Mouse (Mus musculus) liver, embryonic 12.5 days (tissue): ENCODE data around the gene Abca8b. TPM values are rescaled to one million over a fixed set of nuclear protein-coding genes. Genes with fewer than 3 reads are reported as not detected.

Source experiments
- ATAC-seq: fragments of 200-750 bp; cut with Nextera tagmentation; 2 replicates; pipeline ENCODE4 v1.8.0; 2017; ENCODE audit warnings: moderate number of reproducible peaks, mild to moderate bottlenecking, moderate library complexity
- H3K27ac ChIP-seq: fragments of 300-500 bp; sonication (generic); 2 replicates; pipeline ENCODE4 v1.5.1; 2016; ENCODE audit warnings: mild to moderate bottlenecking
- H3K27me3 ChIP-seq: fragments of 300-500 bp; sonication (generic); replicated peaks from 2 replicates; pipeline ENCODE4 v1.6.1; 2016; ENCODE audit warnings: mild to moderate bottlenecking, moderate library complexity
- H3K36me3 ChIP-seq: fragments of 300-500 bp; sonication (generic); 2 replicates; pipeline ENCODE4 v1.6.1; 2016; ENCODE audit warnings: mild to moderate bottlenecking, moderate library complexity
- H3K4me1 ChIP-seq: fragments of 300-500 bp; sonication (generic); 2 replicates; pipeline ENCODE4 v1.6.1; 2016
- H3K4me2 ChIP-seq: fragments of 300-500 bp; sonication (generic); 2 replicates; pipeline ENCODE4 v1.6.1; 2016; ENCODE audit warnings: mild to moderate bottlenecking, moderate library complexity
- H3K4me3 ChIP-seq: fragments of 300-500 bp; sonication (generic); 2 replicates; pipeline ENCODE4 v1.5.1; 2016; ENCODE audit warnings: mild to moderate bottlenecking, moderate library complexity
- H3K9ac ChIP-seq: fragments of 300-500 bp; sonication (generic); 2 replicates; pipeline ENCODE4 v1.6.1; 2016; ENCODE audit warnings: mild to moderate bottlenecking, moderate library complexity
- H3K9me3 ChIP-seq: fragments of 300-500 bp; sonication (generic); replicated peaks from 2 replicates; pipeline ENCODE4 v1.6.1; 2016; ENCODE audit warnings: mild to moderate bottlenecking, moderate library complexity
- WGBS: fragments of 180-500 bp; shearing (Covaris S2); methylation state at CpG from one replicate; pipeline ENCODE4 v1.1.7; 2016; ENCODE audit not compliant: insufficient replicate concordance; 5-methylcytosine and 5-hydroxymethylcytosine counted together
- polyA plus RNA-seq: library from polyadenylated mRNA; unstranded; fragments of >200 nt; fragmentation: Nextera tagmentation; extraction: Ambion mirVana; gene quantifications from 2 replicates; pipeline ENCODE4 v1.2.1, GENCODE M21; 2016

Gene Abca8b
- polyA plus RNA-seq, 1 experiment from 2014 or later = 5.2 TPM

GRCm38 (mm10) chr11:109909801-109910200 is 85.8 kb downstream of the Abca8b start:
- no peak overlapping the region for H3K4me3 ChIP-seq
- H3K4me2 ChIP-seq = no peak overlapping the region
- no peaks in the 10 kb centered on the region for H3K36me3 ChIP-seq
- no peaks in the 10 kb centered on the region for H3K4me1 ChIP-seq
- no peaks in the 10 kb centered on the region for H3K27me3 ChIP-seq
- no peak for ATAC-seq
- no peak overlapping the region for H3K9ac ChIP-seq
- no peak overlapping the region for H3K27ac ChIP-seq
- WGBS = 68% methylated on average over 2 of the region's 2 CpGs
- no peaks in the 10 kb centered on the region for H3K9me3 ChIP-seq

- Histone ChIP-seq H3K9ac (no peak overlapping the region), H3K36me3 (no peaks in the 10 kb centered on the region), H3K27me3 (no peaks in the 10 kb centered on the region), H3K4me2 (no peak overlapping the region), H3K4me3 (no peak overlapping the region), H3K27ac (no peak overlapping the region), H3K9me3 (no peaks in the 10 kb centered on the region), H3K4me1 (no peaks in the 10 kb centered on the region)
- 72% methylated on average over 10 of the region's 10 CpGs for WGBS
- ATAC-seq = no peak
Observed at GRCm38 (mm10) chr11:109908207-109909031, 87.2 kb downstream of the Abca8b start.

GRCm38 (mm10) chr11:109907508-109907907 is 88.1 kb downstream of the Abca8b start:
- Histone ChIP-seq H3K4me3 (no peak overlapping the region), H3K9ac (no peak overlapping the region), H3K4me2 (no peak overlapping the region), H3K9me3 (no peaks in the 10 kb centered on the region), H3K27ac (no peak overlapping the region), H3K4me1 (no peaks in the 10 kb centered on the region), H3K36me3 (no peaks in the 10 kb centered on the region), H3K27me3 (no peaks in the 10 kb centered on the region)
- WGBS = 80% methylated on average over 2 of the region's 2 CpGs
- no peak for ATAC-seq

GRCm38 (mm10) chr11:109902616-109903598 is 92.7 kb downstream of the Abca8b start:
- no peaks in the 10 kb centered on the region for H3K4me1 ChIP-seq
- no peak overlapping the region for H3K27ac ChIP-seq
- H3K9ac ChIP-seq = no peak overlapping the region
- ATAC-seq = no peak
- no peaks in the 10 kb centered on the region for H3K36me3 ChIP-seq
- no peaks in the 10 kb centered on the region for H3K9me3 ChIP-seq
- no peak overlapping the region for H3K4me3 ChIP-seq
- H3K4me2 ChIP-seq = no peak overlapping the region
- 54% methylated on average over 6 of the region's 6 CpGs for WGBS
- no peaks in the 10 kb centered on the region for H3K27me3 ChIP-seq

- H3K4me2 ChIP-seq = no peak overlapping the region
- H3K36me3 ChIP-seq = no peaks in the 10 kb centered on the region
- H3K9ac ChIP-seq = no peak overlapping the region
- H3K27ac ChIP-seq = no peak overlapping the region
- no peaks in the 10 kb centered on the region for H3K9me3 ChIP-seq
- no peak for ATAC-seq
- no peak overlapping the region for H3K4me3 ChIP-seq
- H3K27me3 ChIP-seq = no peaks in the 10 kb centered on the region
- 31% methylated on average over 4 of the region's 4 CpGs for WGBS
- H3K4me1 ChIP-seq = no peaks in the 10 kb centered on the region
Observed at GRCm38 (mm10) chr11:109900491-109901241, 95.0 kb downstream of the Abca8b start.

GRCm38 (mm10) chr11:109898791-109899467 is 96.7 kb downstream of the Abca8b start:
- WGBS = 66% methylated on average over 6 of the region's 6 CpGs
- H3K4me2 ChIP-seq = no peak overlapping the region
- no peaks in the 10 kb centered on the region for H3K4me1 ChIP-seq
- no peaks in the 10 kb centered on the region for H3K27me3 ChIP-seq
- no peaks in the 10 kb centered on the region for H3K36me3 ChIP-seq
- no peak overlapping the region for H3K9ac ChIP-seq
- H3K9me3 ChIP-seq = no peaks in the 10 kb centered on the region
- H3K4me3 ChIP-seq = no peak overlapping the region
- no peak for ATAC-seq
- H3K27ac ChIP-seq = no peak overlapping the region

GRCm38 (mm10) chr11:109895952-109896530 is 99.6 kb downstream of the Abca8b start:
- ATAC-seq = no peak
- no peaks in the 10 kb centered on the region for H3K9me3 ChIP-seq
- H3K27ac ChIP-seq = no peak overlapping the region
- H3K4me3 ChIP-seq = no peak overlapping the region
- no peaks in the 10 kb centered on the region for H3K4me1 ChIP-seq
- H3K4me2 ChIP-seq = no peak overlapping the region
- no peak overlapping the region for H3K9ac ChIP-seq
- H3K27me3 ChIP-seq = no peaks in the 10 kb centered on the region
- H3K36me3 ChIP-seq = no peaks in the 10 kb centered on the region
- WGBS = 62% methylated on average over 6 of the region's 6 CpGs

GRCm38 (mm10) chr11:109895496-109895895 is 100.1 kb downstream of the Abca8b start:
- Histone ChIP-seq H3K4me1 (no peaks in the 10 kb centered on the region), H3K4me3 (no peak overlapping the region), H3K27ac (no peak overlapping the region), H3K9me3 (no peaks in the 10 kb centered on the region), H3K9ac (no peak overlapping the region), H3K27me3 (no peaks in the 10 kb centered on the region), H3K36me3 (no peaks in the 10 kb centered on the region), H3K4me2 (no peak overlapping the region)
- 60% methylated on average over 4 of the region's 4 CpGs for WGBS
- no peak for ATAC-seq

GRCm38 (mm10) chr11:109893894-109894804 is 101.5 kb downstream of the Abca8b start:
- Histone ChIP-seq H3K36me3 (no peaks in the 10 kb centered on the region), H3K4me2 (no peak overlapping the region), H3K27me3 (no peaks in the 10 kb centered on the region), H3K27ac (no peak overlapping the region), H3K9me3 (no peaks in the 10 kb centered on the region), H3K9ac (no peak overlapping the region), H3K4me1 (no peaks in the 10 kb centered on the region), H3K4me3 (no peak overlapping the region)
- whole genome bisulfite sequencing = 55% methylated on average over 3 of the region's 3 CpGs
- no peak for ATAC-seq

GRCm38 (mm10) chr11:109891989-109892386 is 103.7 kb downstream of the Abca8b start:
- Histone ChIP-seq H3K9ac (no peak overlapping the region), H3K4me3 (no peak overlapping the region), H3K27ac (no peak overlapping the region), H3K36me3 (no peaks in the 10 kb centered on the region), H3K4me2 (no peak overlapping the region), H3K4me1 (no peaks in the 10 kb centered on the region), H3K9me3 (no peaks in the 10 kb centered on the region), H3K27me3 (no peaks in the 10 kb centered on the region)
- 68% methylated on average over 4 of the region's 4 CpGs for WGBS
- no peak for ATAC-seq
